8 mouse cellular contexts compared by ENCODE assay signal in the genomic region with DNA sequence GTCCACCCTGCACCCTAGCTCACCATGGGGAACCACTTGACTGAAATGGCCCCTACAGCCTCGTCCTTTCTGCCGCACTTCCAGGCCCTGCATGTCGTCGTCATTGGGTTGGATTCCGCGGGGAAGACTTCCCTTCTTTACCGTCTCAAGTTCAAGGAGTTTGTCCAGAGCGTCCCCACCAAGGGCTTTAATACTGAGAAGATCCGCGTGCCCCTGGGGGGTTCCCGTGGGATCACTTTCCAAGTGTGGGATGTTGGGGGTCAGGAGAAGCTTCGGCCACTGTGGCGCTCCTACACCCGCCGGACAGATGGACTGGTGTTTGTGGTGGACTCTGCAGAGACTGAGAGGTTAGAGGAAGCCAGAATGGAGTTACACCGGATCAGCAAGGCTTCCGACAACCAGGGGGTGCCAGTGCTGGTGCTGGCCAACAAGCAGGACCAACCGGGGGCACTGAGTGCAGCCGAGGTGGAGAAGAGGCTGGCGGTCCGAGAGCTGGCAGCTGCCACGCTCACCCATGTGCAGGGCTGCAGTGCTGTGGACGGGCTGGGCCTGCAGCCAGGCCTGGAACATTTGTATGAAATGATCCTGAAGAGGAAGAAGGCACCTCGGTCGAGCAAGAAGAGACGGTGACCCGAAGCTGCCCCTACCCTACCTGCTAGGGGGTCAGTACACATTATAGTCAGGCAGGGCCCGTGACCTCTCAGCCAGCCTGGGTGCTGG. TPM values are rescaled to one million over a fixed set of nuclear protein-coding genes. Genes with fewer than 3 reads are reported as not detected.
DNase-seq lines count a peak whose midpoint lies in the region; ATAC-seq and TF ChIP-seq lines count a peak whose summit lies in the region.

No protein-coding gene starts in this region.

- H3K9me3 ChIP-seq in intestine, postnatal 0 days (ENCODE audit: control insufficient read depth) = no peaks in the 10 kb centered on the region
- H3K9me3 ChIP-seq in midbrain, embryonic 14.5 days (ENCODE audit: control insufficient read depth, low read length) = no peaks in the 10 kb centered on the region

- 0 out of 2 replicates have a peak, but pooled peaks cover 4% of the 10 kb centered on the region for H3K4me1 ChIP-seq in intestine, postnatal 0 days (replicated peaks; ENCODE audit: control insufficient read depth, insufficient read depth, low read length)
- no peaks in the 10 kb centered on the region for H3K4me1 ChIP-seq in midbrain, embryonic 14.5 days (ENCODE audit: control insufficient read depth, insufficient read depth, low read length)

- ATAC-seq in intestine, postnatal 0 days = no peak
- ATAC-seq in midbrain, embryonic 14.5 days (ENCODE audit: low FRiP score, low TSS enrichment) = no peak

- H3K27me3 ChIP-seq in intestine, postnatal 0 days (replicated peaks; ENCODE audit: control insufficient read depth, insufficient read depth, low read length) = no peaks in the 10 kb centered on the region
- H3K27me3 ChIP-seq in midbrain, embryonic 14.5 days (ENCODE audit: control insufficient read depth, insufficient read depth, low read length) = no peaks in the 10 kb centered on the region

- H3K4me3 ChIP-seq in intestine, postnatal 0 days (ENCODE audit: low read depth, low read length) = peak overlapping the region; percentile 2; the same call in 1 of the 2 replicates
- no peak overlapping the region for H3K4me3 ChIP-seq in midbrain, embryonic 14.5 days (replicated peaks; ENCODE audit: low read depth, low read length)

- H3K36me3 ChIP-seq in intestine, postnatal 0 days (ENCODE audit: control insufficient read depth, insufficient read depth) = no peaks in the 10 kb centered on the region
- H3K36me3 ChIP-seq in midbrain, embryonic 14.5 days (ENCODE audit: control insufficient read depth, insufficient read depth, low read length) = no peaks in the 10 kb centered on the region

- 75% methylated on average over 28 of the region's 28 CpGs for WGBS in intestine, postnatal 0 days
- WGBS in midbrain, embryonic 14.5 days = 83% methylated on average over 28 of the region's 28 CpGs

- peak overlapping the region; percentile 84; the same call in 1 of the 2 replicates for H3K4me2 ChIP-seq in intestine, postnatal 0 days (replicated peaks; ENCODE audit: low read depth)
- H3K4me2 ChIP-seq in midbrain, embryonic 14.5 days (ENCODE audit: low read length) = peak overlapping the region; percentile 19; the same call in 1 of the 2 replicates

- H3K27ac ChIP-seq in intestine, postnatal 0 days (ENCODE audit: low read depth, low read length) = no peak overlapping the region
- no peak overlapping the region for H3K27ac ChIP-seq in midbrain, embryonic 14.5 days (replicated peaks; ENCODE audit: low read depth, low read length)

- no peak for TF ChIP-seq CTCF in intestine, postnatal 0 days (IDR thresholded peaks at IDR 0.05; ENCODE audit: low read depth)

- H3K9ac ChIP-seq in intestine, postnatal 0 days (ENCODE audit: low read depth, low read length) = no peak overlapping the region
- H3K9ac ChIP-seq in midbrain, embryonic 14.5 days (replicated peaks; ENCODE audit: low read length) = no peak overlapping the region; the same call in 1 of the 2 replicates

- peak; percentile 46 to 59 for DNase-seq in adrenal gland, adult (ENCODE audit: inconsistent age in 2 of 2, low spot score in 1 of 2)
- no peak for DNase-seq in adrenal gland, adult 8-10 months
- DNase-seq in urinary bladder, postnatal 14 days (ENCODE audit: low spot score) = peak; percentile 24
- DNase-seq in urinary bladder, postnatal 10 days (ENCODE audit: low spot score) = no peak
- DNase-seq in midbrain, embryonic 14.5 days = no peak
- no peak for DNase-seq in layer of hippocampus, postnatal 25 days (ENCODE audit: extremely low spot score in 1 of 2, low spot score in 1 of 2)
- no peak for DNase-seq in layer of hippocampus, adult 8-10 months (ENCODE audit: low spot score in 2 of 2)

RNA-seq across cellular contexts. Expression of a gene that starts 1.4 kb away (rescaled TPM):
- total RNA-seq in adrenal gland, adult 8-10 months (2022) = 10 to 100 TPM; 12.5 to 22.1 (median 16.4) TPM
- polyA plus RNA-seq in intestine, postnatal 0 days (2015; fragmentation: Nextera tagmentation; extraction: Ambion mirVana) = 6.3 and 7.8 TPM in 2 replicates
- 3.9 and 4.5 TPM in 2 replicates for polyA plus RNA-seq in midbrain, embryonic 14.5 days (2014; fragmentation: Nextera tagmentation; extraction: Ambion mirVana)
- total RNA-seq in layer of hippocampus, postnatal 25 days (2021) = 10 to 100 TPM; 10.4 to 11.9 TPM
- 10 to 100 TPM; 11.8 to 21.0 (median 17.4) TPM for total RNA-seq in layer of hippocampus, adult 8-10 months (2022)

RNA-seq across cellular contexts. Expression of a gene that starts 39.8 kb away (rescaled TPM):
- 10 to 100 TPM; 30.5 to 45.6 (median 33.6) TPM for total RNA-seq in adrenal gland, adult 8-10 months (2022)
- polyA plus RNA-seq in intestine, postnatal 0 days (2015; fragmentation: Nextera tagmentation; extraction: Ambion mirVana) = 13.3 and 15.3 TPM in 2 replicates
- polyA plus RNA-seq in midbrain, embryonic 14.5 days (2014; fragmentation: Nextera tagmentation; extraction: Ambion mirVana) = 13.2 and 14.0 TPM in 2 replicates
- 1 to 10 TPM; 8.1 to 8.2 TPM for total RNA-seq in layer of hippocampus, postnatal 25 days (2021)
- 10 to 100 TPM in 3 of 4 experiments, 1 to 10 TPM in 1; 9.3 to 16.1 (median 11.0) TPM for total RNA-seq in layer of hippocampus, adult 8-10 months (2022)

Comparison
In these comparisons a context has a peak if more than half of its experiments do, and no peak if none do; other contexts are left out.
1. DNase-seq: peak in adrenal gland, adult (2 of 2) and urinary bladder, postnatal 14 days (single experiment); none in adrenal gland, adult 8-10 months (single experiment), urinary bladder, postnatal 10 days (single experiment), midbrain, embryonic 14.5 days (single experiment), layer of hippocampus, postnatal 25 days (0 of 2) and layer of hippocampus, adult 8-10 months (0 of 2).